Comparison of ENCODE assay signal across 7 mouse cellular contexts in the genomic region with DNA sequence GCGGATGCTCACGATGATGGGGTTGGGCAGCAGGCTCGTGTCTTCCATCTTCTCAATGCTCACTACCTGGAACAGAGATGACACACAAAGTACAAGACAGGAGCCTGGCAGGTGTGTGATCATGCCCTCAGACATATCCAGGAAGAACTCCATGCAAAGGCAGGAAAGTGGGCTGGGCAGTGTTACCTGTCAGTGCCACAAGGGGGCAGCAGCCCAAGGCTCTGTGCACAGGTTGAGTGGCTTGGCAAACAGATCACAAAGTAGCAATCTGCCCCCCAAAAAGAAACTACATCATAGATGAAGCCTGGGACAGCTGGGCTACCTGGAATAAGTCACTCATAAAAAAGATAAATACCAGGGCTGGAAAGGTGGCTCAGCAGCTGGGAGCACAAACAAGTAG. TPM values are rescaled to one million over a fixed set of nuclear protein-coding genes. Genes with fewer than 3 reads are reported as not detected.
DNase-seq lines count a peak whose midpoint lies in the region; ATAC-seq lines count a peak whose summit lies in the region.

No protein-coding gene starts in this region.

- peak; percentile 51; the same call in 1 of the 2 replicates for ATAC-seq in intestine, embryonic 16.5 days
- ATAC-seq in midbrain, embryonic 16.5 days, result peak; percentile 64

- H3K36me3 ChIP-seq in intestine, embryonic 16.5 days (ENCODE audit: control insufficient read depth, insufficient read depth, low read length), result no peaks in the 10 kb centered on the region
- no peaks in the 10 kb centered on the region for H3K36me3 ChIP-seq in limb, embryonic 10.5 days
- peaks cover 3% of the 10 kb centered on the region; the same call in 1 of the 2 replicates for H3K36me3 ChIP-seq in midbrain, embryonic 16.5 days (ENCODE audit: control insufficient read depth, insufficient read depth, low read length)

- H3K9ac ChIP-seq in intestine, embryonic 16.5 days (ENCODE audit: low read depth, low read length), result no peak overlapping the region
- no peak overlapping the region for H3K9ac ChIP-seq in midbrain, embryonic 16.5 days (ENCODE audit: low read depth, low read length)

- DNase-seq in adrenal gland, adult (ENCODE audit: inconsistent age in 2 of 2, low spot score in 1 of 2), result peak; percentile 74 to 91
- peak; percentile 90 to 92 for DNase-seq in cerebellum, postnatal 25 days
- peak; percentile 58 to 69 for DNase-seq in gastrocnemius, adult 8-10 months (ENCODE audit: low spot score in 2 of 2)
- DNase-seq in limb, embryonic 10.5 days (ENCODE audit: low spot score), result peak; percentile 85
- peak; percentile 34 to 71 for DNase-seq in spleen, adult 18-20 months

- peaks cover under 1% of the 10 kb centered on the region; the same call in 1 of the 2 replicates for H3K9me3 ChIP-seq in intestine, embryonic 16.5 days (ENCODE audit: control insufficient read depth, low read length)
- no peaks in the 10 kb centered on the region for H3K9me3 ChIP-seq in limb, embryonic 10.5 days (replicated peaks)
- H3K9me3 ChIP-seq in midbrain, embryonic 16.5 days (replicated peaks; ENCODE audit: control insufficient read depth, low read length, poor library complexity, severe bottlenecking), result no peaks in the 10 kb centered on the region

- H3K4me3 ChIP-seq in intestine, embryonic 16.5 days (ENCODE audit: low read length), result no peak overlapping the region
- no peak overlapping the region for H3K4me3 ChIP-seq in limb, embryonic 10.5 days
- no peak overlapping the region for H3K4me3 ChIP-seq in midbrain, embryonic 16.5 days (ENCODE audit: low read depth, low read length)

- H3K27me3 ChIP-seq in intestine, embryonic 16.5 days (replicated peaks; ENCODE audit: control insufficient read depth, insufficient read depth, low read length), result no peaks in the 10 kb centered on the region
- H3K27me3 ChIP-seq in limb, embryonic 10.5 days (ENCODE audit: low read depth, poor library complexity, severe bottlenecking), result peaks cover 18% of the 10 kb centered on the region
- H3K27me3 ChIP-seq in midbrain, embryonic 16.5 days (ENCODE audit: control insufficient read depth, insufficient read depth, low read depth, low read length), result no peaks in the 10 kb centered on the region

- 59% methylated on average over 3 of the region's 3 CpGs for WGBS in intestine, embryonic 16.5 days
- WGBS in limb, embryonic 10.5 days, result 61% methylated on average over 3 of the region's 3 CpGs
- 63% methylated on average over 3 of the region's 3 CpGs for WGBS in midbrain, embryonic 16.5 days

- H3K4me1 ChIP-seq in intestine, embryonic 16.5 days (ENCODE audit: control insufficient read depth, insufficient read depth, low read length), result 0 out of 2 replicates have a peak, but pooled peaks cover 3% of the 10 kb centered on the region
- H3K4me1 ChIP-seq in limb, embryonic 10.5 days, result no peaks in the 10 kb centered on the region; the same call in 1 of the 2 replicates
- H3K4me1 ChIP-seq in midbrain, embryonic 16.5 days (ENCODE audit: control insufficient read depth, insufficient read depth, low read length), result no peaks in the 10 kb centered on the region

- no peak overlapping the region for H3K4me2 ChIP-seq in intestine, embryonic 16.5 days (ENCODE audit: low read depth, low read length)
- H3K4me2 ChIP-seq in midbrain, embryonic 16.5 days (ENCODE audit: low read length), result no peak overlapping the region

- H3K27ac ChIP-seq in intestine, embryonic 16.5 days (ENCODE audit: low read length), result no peak overlapping the region
- H3K27ac ChIP-seq in limb, embryonic 10.5 days, result no peak overlapping the region
- no peak overlapping the region for H3K27ac ChIP-seq in midbrain, embryonic 16.5 days (ENCODE audit: low read length)

RNA-seq across cellular contexts. Expression of gene Rpl31, which starts 24.5 kb away (rescaled TPM):
- total RNA-seq in gastrocnemius, adult 8-10 months (2022), result 100 to 1,000 TPM; 426 to 535 (median 481) TPM
- 426 and 432 TPM in 2 replicates for polyA plus RNA-seq in intestine, embryonic 16.5 days (2015; fragmentation: Nextera tagmentation; extraction: Ambion mirVana)
- 467 and 570 TPM in 2 replicates for polyA plus RNA-seq in limb, embryonic 10.5 days (2016; fragmentation: Nextera tagmentation; extraction: Ambion mirVana)
- polyA plus RNA-seq in midbrain, embryonic 16.5 days (2015; fragmentation: Nextera tagmentation; extraction: Ambion mirVana), result 261 and 295 TPM in 2 replicates
